Mouse (Mus musculus) liver, adult 2 months (tissue): Measurements from ENCODE around the gene Trim10.

Experiments used
- CTCF ChIP-seq: fragments of 200-500 bp; IDR thresholded peaks from 2 replicates; pipeline ENCODE4 v1.5.1; 2011; ENCODE audit warnings: low read depth, low read length, control low read depth
- POLR2A ChIP-seq: fragments of 200-500 bp; IDR thresholded peaks from 2 replicates; pipeline ENCODE4 v1.6.1; 2011; ENCODE audit warnings: low read length, control low read depth; ENCODE audit not compliant: insufficient read depth; ENCODE audit errors: extremely low read depth

GRCm38 (mm10) chr17:36868836-36869235 is 538 bp upstream of the Trim10 start:
- TF ChIP-seq CTCF (no peak), POLR2A (no peak)
